Mouse (Mus musculus) lung, adult 2 months (tissue): Measurements from ENCODE around the gene Fam187a.

ENCODE experiments used
- CTCF ChIP-seq: fragments of 200-500 bp; IDR thresholded peaks from 2 replicates; pipeline ENCODE4 v1.5.1; 2011; ENCODE audit warnings: mild to moderate bottlenecking, low read length, control low read depth; ENCODE audit not compliant: insufficient read depth
- POLR2A ChIP-seq: fragments of 200-500 bp; IDR thresholded peaks from 2 replicates; pipeline ENCODE4 v1.6.1; 2011; ENCODE audit warnings: low read depth, mild to moderate bottlenecking, control low read depth, low read length, borderline replicate concordance; ENCODE audit errors: extremely low read depth

DNA sequence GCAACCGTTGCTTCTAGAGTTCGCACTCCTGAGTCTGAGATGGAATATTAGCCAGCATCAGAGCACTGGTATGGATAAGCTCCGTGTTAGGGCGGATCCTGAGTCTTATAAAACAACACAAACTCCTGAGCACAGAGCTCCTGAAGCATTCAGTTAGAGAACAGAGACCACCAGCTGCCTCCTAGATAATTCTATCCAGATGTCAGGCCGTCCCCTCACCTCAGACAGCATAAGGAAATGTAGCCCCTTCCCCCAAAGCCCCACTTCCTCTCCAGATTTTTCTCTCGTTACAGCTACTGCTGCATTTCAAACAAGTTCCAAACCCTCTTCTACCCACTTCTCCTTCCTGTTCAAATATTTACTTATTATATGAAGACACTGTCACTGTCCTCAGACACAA lies 29.0 kb upstream of the Fam187a start:
- no peak for TF ChIP-seq CTCF
- TF ChIP-seq POLR2A, result no peak
